Mouse (Mus musculus) urinary bladder, postnatal 10 days (tissue): ENCODE measurements around the gene Zfp661.

Experiments
- DNase-seq: peaks from one replicate; pipeline ENCODE4 v3.0.0; 2022; ENCODE audit warnings: low spot score

Zfp661 gene

GRCm38 (mm10) chr2:127550446-127550845, 36.4 kb downstream of the Zfp661 start:
- DNase-seq = no peak

- no peak for DNase-seq
Observed at GRCm38 (mm10) chr2:127549711-127550110, 37.2 kb downstream of the Zfp661 start.

GRCm38 (mm10) chr2:127548342-127549074, 38.4 kb downstream of the Zfp661 start:
- no peak for DNase-seq

GRCm38 (mm10) chr2:127541697-127542096, 45.2 kb downstream of the Zfp661 start:
- no peak for DNase-seq

DNA sequence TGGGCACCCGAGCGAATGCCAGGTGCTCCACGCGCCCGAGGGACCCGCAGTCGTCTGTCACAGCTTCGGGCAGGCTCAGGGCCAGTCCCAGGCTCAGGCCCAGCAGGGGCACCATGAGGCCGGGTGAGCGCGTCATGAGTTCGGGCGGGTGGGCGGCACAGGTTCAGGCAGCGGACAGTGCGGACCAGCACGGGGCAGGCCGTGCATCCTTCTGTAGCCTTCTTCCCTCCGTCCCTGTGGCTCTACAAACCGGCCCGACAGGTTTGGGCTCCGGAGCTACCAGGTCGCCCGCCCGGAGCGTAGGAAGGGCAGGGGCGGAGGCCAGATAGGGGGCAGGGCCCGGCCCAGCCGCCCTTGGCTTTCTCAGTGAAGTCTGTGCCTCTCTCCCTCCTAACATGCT, 45.7 kb downstream of the Zfp661 start, which contains the start of gene Prom2:
Gene Prom2 (minus strand): TSS at position 283 of the 400 bp plus-strand sequence.
- DNase-seq = no peak

DNA sequence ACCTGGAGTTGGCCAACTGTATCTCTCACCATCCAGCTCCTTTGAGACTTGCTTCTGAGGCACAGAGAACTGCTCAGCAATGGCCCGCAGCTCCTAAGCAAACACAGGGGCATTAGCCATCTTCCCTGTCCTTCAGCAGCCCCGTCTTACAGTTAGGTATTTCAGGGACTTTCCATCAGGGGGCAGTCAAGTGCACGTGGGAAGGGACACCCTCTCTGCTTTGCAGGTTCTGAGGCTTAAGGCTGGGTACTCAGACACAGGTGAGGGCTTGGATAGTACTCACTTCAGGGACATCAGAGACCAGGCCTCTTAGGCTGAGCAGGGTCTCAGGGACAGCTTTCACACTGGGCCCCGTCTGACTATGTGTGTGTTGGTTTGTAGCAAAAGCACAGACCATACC, 47.4 kb downstream of the Zfp661 start:
- DNase-seq = no peak

GRCm38 (mm10) chr2:127537548-127537947, 49.3 kb downstream of the Zfp661 start:
- no peak for DNase-seq

DNA sequence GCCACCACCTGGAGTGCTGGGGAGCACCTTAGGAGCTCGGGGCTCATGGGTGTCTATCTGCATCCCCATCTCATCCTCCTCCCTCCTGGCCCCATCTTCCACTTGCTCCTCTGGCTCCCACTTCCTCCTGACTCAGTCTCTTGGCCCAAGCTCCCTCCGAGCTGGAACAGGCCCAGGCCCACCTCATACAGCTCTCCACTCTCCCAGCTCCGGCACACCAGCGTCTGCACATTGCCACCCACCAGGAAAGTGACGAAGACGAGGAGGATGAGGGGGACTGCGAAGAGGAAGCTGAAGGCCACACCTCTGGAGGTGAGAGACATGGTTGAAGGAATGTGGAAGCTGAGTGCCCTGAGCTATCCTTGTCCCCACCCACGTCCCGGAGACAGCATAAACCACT, 51.5 kb downstream of the Zfp661 start:
- DNase-seq = no peak

DNA sequence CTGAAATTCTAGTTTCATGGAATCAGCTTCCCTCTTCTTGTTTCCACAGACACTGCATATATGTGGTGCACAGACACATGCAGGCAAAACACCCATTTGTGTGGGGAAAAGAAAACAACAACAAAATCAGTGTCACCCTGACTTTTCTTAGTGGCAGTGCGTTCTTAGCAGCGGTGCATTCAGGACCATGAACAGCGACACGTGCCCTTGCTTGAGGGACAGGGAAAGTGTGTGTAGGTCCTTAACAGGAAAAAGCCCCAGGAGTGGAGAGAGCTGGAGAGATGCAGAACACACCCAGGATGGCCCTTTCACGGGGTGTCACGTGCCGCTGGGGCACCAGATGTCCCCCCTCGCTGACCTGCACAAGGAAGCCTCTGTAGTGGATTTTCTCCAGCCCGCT, 54.5 kb downstream of the Zfp661 start:
- no peak for DNase-seq

DNA sequence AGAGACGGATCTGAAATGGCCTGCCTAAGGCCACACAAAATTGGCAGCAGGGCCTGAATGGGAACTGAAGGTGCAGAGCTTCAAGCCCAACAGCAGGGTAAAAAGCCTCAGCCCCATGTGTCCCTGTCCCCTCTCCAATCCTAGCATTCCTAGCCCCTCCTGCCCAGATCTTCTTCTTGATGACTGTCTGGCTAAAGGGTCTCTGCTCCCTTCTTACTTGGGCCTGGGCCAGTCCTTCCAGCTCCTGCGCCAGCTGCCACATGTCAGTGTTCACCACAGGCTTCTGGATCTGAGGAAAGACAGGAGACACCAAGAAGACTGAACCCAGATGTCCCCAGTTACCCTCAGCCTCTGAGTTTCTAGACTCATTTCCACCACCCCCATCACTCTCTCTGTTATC, 55.3 kb downstream of the Zfp661 start:
- no peak for DNase-seq

- no peak for DNase-seq
Observed at GRCm38 (mm10) chr2:127530418-127530817, 56.5 kb downstream of the Zfp661 start.

GRCm38 (mm10) chr2:127525004-127525775, 61.7 kb downstream of the Zfp661 start:
- DNase-seq = no peak
